Mouse (Mus musculus): Measurements from ENCODE around the gene Ccdc60. TPM values are rescaled to one million over a fixed set of nuclear protein-coding genes. Genes with fewer than 3 reads are reported as not detected.

The Ccdc60 gene
- polyA plus RNA-seq, 2 experiments = 0.01 TPM; not detected in 1

- Histone ChIP-seq H3K4me2 (ENCODE audit: low read depth) (no peak overlapping the region), H3K27me3 (ENCODE audit: control insufficient read depth, insufficient read depth, low read length) (no peaks in the 10 kb centered on the region), H3K9me3 (ENCODE audit: control insufficient read depth, low read length) (no peaks in the 10 kb centered on the region), H3K4me3 (ENCODE audit: insufficient read depth in 1 of 2, low read depth in 2 of 2, low read length in 2 of 2) (no peak overlapping the region), H3K4me1 (replicated peaks; ENCODE audit: control insufficient read depth in 2 of 2, insufficient read depth in 2 of 2, low read length in 1 of 2) (no peaks in the 10 kb centered on the region), H3K36me3 (replicated peaks; ENCODE audit: control insufficient read depth, insufficient read depth, low read depth) (no peaks in the 10 kb centered on the region), H3K27ac (no peak overlapping the region), H3K9ac (replicated peaks) (no peak overlapping the region)
- 54% methylated on average over 12 of the region's 12 CpGs for WGBS (ENCODE audit: insufficient replicate concordance)
- no peak for TF ChIP-seq CTCF (IDR thresholded peaks at IDR 0.05; ENCODE audit: low read depth)
- TF ChIP-seq EP300 (IDR thresholded peaks at IDR 0.05; ENCODE audit: low read depth) = no peak
- DNase-seq (ENCODE audit: low read depth in 3 of 3, low spot score in 3 of 3) (no peak), ATAC-seq (ENCODE audit: insufficient read depth) (no peak)
Measured at GRCm38 (mm10) chr5:116144711-116145110, 144.1 kb downstream of the Ccdc60 start.

GRCm38 (mm10) chr5:116140682-116141081 is 148.1 kb downstream of the Ccdc60 start:
- DNase-seq (ENCODE audit: low read depth in 3 of 3, low spot score in 3 of 3) (no peak), ATAC-seq (ENCODE audit: insufficient read depth) (no peak)
- H3K4me3 ChIP-seq (ENCODE audit: insufficient read depth in 1 of 2, low read depth in 2 of 2, low read length in 2 of 2) = no peak overlapping the region
- no peaks in the 10 kb centered on the region for H3K27me3 ChIP-seq (ENCODE audit: control insufficient read depth, insufficient read depth, low read length)
- no peak overlapping the region for H3K4me2 ChIP-seq (ENCODE audit: low read depth)
- no peak overlapping the region for H3K27ac ChIP-seq
- H3K9ac ChIP-seq (replicated peaks) = no peak overlapping the region
- no peaks in the 10 kb centered on the region for H3K4me1 ChIP-seq (replicated peaks; ENCODE audit: control insufficient read depth in 2 of 2, insufficient read depth in 2 of 2, low read length in 1 of 2)
- WGBS (ENCODE audit: insufficient replicate concordance) = 27% methylated on average over 1 of the region's 2 CpGs
- no peak for TF ChIP-seq CTCF (IDR thresholded peaks at IDR 0.05; ENCODE audit: low read depth)
- TF ChIP-seq EP300 (IDR thresholded peaks at IDR 0.05; ENCODE audit: low read depth) = no peak
- no peaks in the 10 kb centered on the region for H3K36me3 ChIP-seq (replicated peaks; ENCODE audit: control insufficient read depth, insufficient read depth, low read depth)
- H3K9me3 ChIP-seq (ENCODE audit: control insufficient read depth, low read length) = no peaks in the 10 kb centered on the region

- Histone ChIP-seq H3K9ac (replicated peaks) (no peak overlapping the region), H3K36me3 (replicated peaks; ENCODE audit: control insufficient read depth, insufficient read depth, low read depth) (no peaks in the 10 kb centered on the region), H3K4me1 (replicated peaks; ENCODE audit: control insufficient read depth in 2 of 2, insufficient read depth in 2 of 2, low read length in 1 of 2) (no peaks in the 10 kb centered on the region), H3K4me2 (ENCODE audit: low read depth) (no peak overlapping the region), H3K27ac (no peak overlapping the region), H3K27me3 (ENCODE audit: control insufficient read depth, insufficient read depth, low read length) (no peaks in the 10 kb centered on the region), H3K9me3 (ENCODE audit: control insufficient read depth, low read length) (no peaks in the 10 kb centered on the region), H3K4me3 (ENCODE audit: insufficient read depth in 1 of 2, low read depth in 2 of 2, low read length in 2 of 2) (no peak overlapping the region)
- peak; percentile 24 to 32 (median 31) for DNase-seq (ENCODE audit: low read depth in 3 of 3, low spot score in 3 of 3)
- TF ChIP-seq CTCF (IDR thresholded peaks at IDR 0.05; ENCODE audit: low read depth) (peak; percentile 93), EP300 (IDR thresholded peaks at IDR 0.05; ENCODE audit: low read depth) (no peak)
- no peak for ATAC-seq (ENCODE audit: insufficient read depth)
- WGBS (ENCODE audit: insufficient replicate concordance) = 11% methylated on average over 11 of the region's 11 CpGs
Measured at GRCm38 (mm10) chr5:116123344-116123743, 165.4 kb downstream of the Ccdc60 start.

- 22% methylated on average over 9 of the region's 9 CpGs for WGBS (ENCODE audit: insufficient replicate concordance)
- Histone ChIP-seq H3K9me3 (ENCODE audit: control insufficient read depth, low read length) (no peaks in the 10 kb centered on the region), H3K27ac (no peak overlapping the region), H3K27me3 (ENCODE audit: control insufficient read depth, insufficient read depth, low read length) (no peaks in the 10 kb centered on the region), H3K36me3 (replicated peaks; ENCODE audit: control insufficient read depth, insufficient read depth, low read depth) (no peaks in the 10 kb centered on the region), H3K9ac (replicated peaks) (no peak overlapping the region), H3K4me3 (ENCODE audit: insufficient read depth in 1 of 2, low read depth in 2 of 2, low read length in 2 of 2) (no peak overlapping the region), H3K4me1 (replicated peaks; ENCODE audit: control insufficient read depth in 2 of 2, insufficient read depth in 2 of 2, low read length in 1 of 2) (no peaks in the 10 kb centered on the region), H3K4me2 (ENCODE audit: low read depth) (no peak overlapping the region)
- DNase-seq (ENCODE audit: low read depth in 3 of 3, low spot score in 3 of 3) = peak; percentile 10 to 52 (median 29)
- TF ChIP-seq EP300 (IDR thresholded peaks at IDR 0.05; ENCODE audit: low read depth) (no peak), CTCF (IDR thresholded peaks at IDR 0.05; ENCODE audit: low read depth) (peak; percentile 100)
- no peak for ATAC-seq (ENCODE audit: insufficient read depth)
Measured at GRCm38 (mm10) chr5:116116567-116116966, 172.2 kb downstream of the Ccdc60 start.

GRCm38 (mm10) chr5:116116110-116116509 is 172.7 kb downstream of the Ccdc60 start:
- TF ChIP-seq EP300 (IDR thresholded peaks at IDR 0.05; ENCODE audit: low read depth) = no peak
- no peak for TF ChIP-seq CTCF (IDR thresholded peaks at IDR 0.05; ENCODE audit: low read depth)
- DNase-seq (ENCODE audit: low read depth in 3 of 3, low spot score in 3 of 3) (no peak), ATAC-seq (ENCODE audit: insufficient read depth) (no peak)
- no peaks in the 10 kb centered on the region for H3K9me3 ChIP-seq (ENCODE audit: control insufficient read depth, low read length)
- H3K4me3 ChIP-seq (ENCODE audit: insufficient read depth in 1 of 2, low read depth in 2 of 2, low read length in 2 of 2) = no peak overlapping the region
- H3K27me3 ChIP-seq (ENCODE audit: control insufficient read depth, insufficient read depth, low read length) = no peaks in the 10 kb centered on the region
- no peaks in the 10 kb centered on the region for H3K36me3 ChIP-seq (replicated peaks; ENCODE audit: control insufficient read depth, insufficient read depth, low read depth)
- no peaks in the 10 kb centered on the region for H3K4me1 ChIP-seq (replicated peaks; ENCODE audit: control insufficient read depth in 2 of 2, insufficient read depth in 2 of 2, low read length in 1 of 2)
- no peak overlapping the region for H3K9ac ChIP-seq (replicated peaks)
- WGBS (ENCODE audit: insufficient replicate concordance) = 47% methylated on average over 4 of the region's 4 CpGs
- H3K27ac ChIP-seq = no peak overlapping the region
- H3K4me2 ChIP-seq (ENCODE audit: low read depth) = no peak overlapping the region
